Mouse (Mus musculus) liver, embryonic 14.5 days (tissue): ENCODE data around the gene Slc34a2. TPM values are rescaled to one million over a fixed set of nuclear protein-coding genes. Genes with fewer than 3 reads are reported as not detected.

Experiments
- ATAC-seq: fragments of 200-750 bp; cut with Nextera tagmentation; 2 replicates; pipeline ENCODE4 v1.8.0; 2017; ENCODE audit warnings: moderate number of reproducible peaks, mild to moderate bottlenecking, moderate library complexity; ENCODE audit not compliant: insufficient read depth
- DNase-seq, 3 experiments: peaks; one replicate each; pipeline ENCODE4 v3.0.0-alpha.2; 2012 to 2013; ENCODE audit warnings: low read depth in 3 of 3, low spot score in 3 of 3
- H3K27ac ChIP-seq: fragments of 300-500 bp; sonication (generic); 2 replicates; pipeline ENCODE4 v1.5.1; 2014; ENCODE audit warnings: moderate library complexity, mild to moderate bottlenecking, control low read depth, inconsistent platforms
- H3K27me3 ChIP-seq: fragments of 300-500 bp; sonication (generic); 2 replicates; pipeline ENCODE4 v1.6.1; 2014; ENCODE audit warnings: mild to moderate bottlenecking, low read length, moderate library complexity; ENCODE audit not compliant: control insufficient read depth, insufficient read depth
- H3K36me3 ChIP-seq: fragments of 300-500 bp; sonication (generic); replicated peaks from 2 replicates; pipeline ENCODE4 v1.6.1; 2014; ENCODE audit warnings: low read depth; ENCODE audit not compliant: control insufficient read depth, insufficient read depth
- H3K4me1 ChIP-seq, 2 experiments: fragments of 200-500 bp in 1 of 2; fragments of 300-500 bp in 1 of 2; sonication (generic) in 1 of 2; replicated peaks; 2 replicates each; pipeline ENCODE4 v1.6.1; 2012 to 2014; ENCODE audit warnings: antibody characterized with exemption in 1 of 2, inconsistent platforms in 1 of 2, low read length in 1 of 2; ENCODE audit not compliant: control insufficient read depth in 2 of 2, insufficient read depth in 2 of 2
- H3K4me2 ChIP-seq: fragments of 300-500 bp; sonication (generic); 2 replicates; pipeline ENCODE4 v1.6.1; 2014; ENCODE audit warnings: low read depth, mild to moderate bottlenecking, control low read depth, moderate library complexity
- H3K4me3 ChIP-seq, 2 experiments: fragments of 200-500 bp in 1 of 2; fragments of 300-500 bp in 1 of 2; sonication (generic) in 1 of 2; 2 replicates each; pipeline ENCODE4 v1.5.1; 2012 to 2014; ENCODE audit warnings: low read depth in 2 of 2, low read length in 2 of 2, mild to moderate bottlenecking in 2 of 2, control low read depth in 1 of 2, inconsistent platforms in 1 of 2, moderate library complexity in 1 of 2; ENCODE audit not compliant: insufficient read depth in 1 of 2
- H3K9ac ChIP-seq: fragments of 300-500 bp; sonication (generic); replicated peaks from 2 replicates; pipeline ENCODE4 v1.6.1; 2014; ENCODE audit warnings: mild to moderate bottlenecking, control low read depth, moderate library complexity
- H3K9me3 ChIP-seq: fragments of 300-500 bp; sonication (generic); 2 replicates; pipeline ENCODE4 v1.6.1; 2016; ENCODE audit warnings: low read length, mixed read lengths; ENCODE audit not compliant: control insufficient read depth
- CTCF ChIP-seq: IDR thresholded peaks from 2 replicates; pipeline ENCODE4 v1.5.1; 2016; ENCODE audit warnings: antibody characterized with exemption, low read depth, control low read depth
- EP300 ChIP-seq: IDR thresholded peaks from 2 replicates; pipeline ENCODE4 v1.6.1; 2016; ENCODE audit warnings: antibody characterized with exemption, low read depth
- WGBS: fragments of 180-500 bp; shearing (Covaris S2); extraction: QIAGEN DNeasy Blood & Tissue Kit; methylation state at CpG from one replicate; pipeline ENCODE4 v1.1.7; 2014; ENCODE audit not compliant: insufficient replicate concordance; 5-methylcytosine and 5-hydroxymethylcytosine counted together
- polyA plus RNA-seq, 2 experiments: library from polyadenylated mRNA; depleted of rRNA in 1 of 2; stranded (reverse) in 1 of 2; unstranded in 1 of 2; fragments of >200 nt; fragmentation: Nextera tagmentation in 1 of 2; extraction: Ambion mirVana in 1 of 2; gene quantifications; 2 replicates each; pipeline versions ENCODE4 v1.2.1 to v1.2.3; 2012 to 2014

Slc34a2 gene
- polyA plus RNA-seq, 2 experiments: 0.02 TPM; not detected in 1

DNA sequence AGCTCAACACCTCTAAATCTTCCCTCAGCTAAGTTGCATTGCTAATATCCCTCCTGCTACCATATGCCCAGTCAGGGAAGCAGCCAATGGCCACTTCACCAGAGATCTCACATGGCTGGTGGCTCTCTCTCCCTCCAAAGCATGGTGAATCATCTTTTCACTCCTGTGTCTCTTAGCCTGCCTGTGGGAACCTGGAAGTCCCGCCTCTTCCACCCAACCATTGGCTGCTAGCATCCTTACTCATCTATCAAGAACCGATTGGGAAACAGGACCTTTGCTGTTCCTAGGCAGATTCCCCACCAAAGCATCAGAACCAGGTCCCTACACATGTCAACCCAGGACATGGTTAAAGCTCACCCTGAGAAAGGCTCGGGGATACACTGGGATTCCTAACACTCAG, 53.5 kb downstream of the Slc34a2 start:
- DNase-seq (no peak), ATAC-seq (no peak)
- Histone ChIP-seq H3K4me2 (no peak overlapping the region), H3K9me3 (no peaks in the 10 kb centered on the region), H3K4me1 (no peaks in the 10 kb centered on the region), H3K9ac (no peak overlapping the region), H3K4me3 (no peak overlapping the region), H3K36me3 (no peaks in the 10 kb centered on the region), H3K27me3 (no peaks in the 10 kb centered on the region), H3K27ac (no peak overlapping the region)
- 39% methylated on average over 3 of the region's 3 CpGs for WGBS
- TF ChIP-seq EP300 (no peak), CTCF (no peak)

DNA sequence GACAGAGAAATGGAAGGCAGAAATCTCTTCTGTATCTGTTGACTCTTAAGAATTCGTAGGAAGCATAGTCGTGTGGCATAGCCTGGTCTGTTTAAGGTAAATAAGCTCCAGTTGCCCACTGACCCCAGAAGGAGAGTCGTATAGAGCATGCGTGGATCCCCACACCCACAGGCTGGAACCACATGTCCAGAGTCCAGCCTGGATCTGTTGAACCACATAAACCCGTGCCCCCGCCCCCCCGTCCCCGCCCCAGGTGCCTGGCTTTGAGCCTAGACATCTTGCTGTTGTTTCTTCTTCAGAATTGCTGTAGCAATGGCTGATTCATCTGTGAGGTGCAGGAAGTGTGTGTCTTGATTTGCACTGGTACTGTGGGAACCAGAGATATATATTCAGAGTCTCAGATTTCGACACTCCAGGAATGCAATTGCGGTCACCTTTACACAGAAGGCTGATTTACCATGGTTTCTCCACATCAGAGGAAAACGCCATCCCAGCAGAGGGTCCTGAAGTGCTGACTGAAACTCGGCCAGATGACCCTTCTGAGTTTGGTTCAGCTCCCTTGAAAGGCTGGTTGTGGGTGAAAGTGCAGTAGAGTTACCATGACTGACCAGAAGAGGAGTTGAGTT, 64.1 kb downstream of the Slc34a2 start:
- no peaks in the 10 kb centered on the region for H3K36me3 ChIP-seq
- no peak overlapping the region for H3K4me2 ChIP-seq
- no peak for DNase-seq
- H3K27me3 ChIP-seq: no peaks in the 10 kb centered on the region
- no peak for ATAC-seq
- no peaks in the 10 kb centered on the region for H3K9me3 ChIP-seq
- 62% methylated on average over 12 of the region's 12 CpGs for WGBS
- no peak overlapping the region for H3K27ac ChIP-seq
- TF ChIP-seq CTCF: no peak
- TF ChIP-seq EP300: no peak
- H3K4me3 ChIP-seq: no peak overlapping the region
- no peaks in the 10 kb centered on the region for H3K4me1 ChIP-seq
- H3K9ac ChIP-seq: no peak overlapping the region

DNA sequence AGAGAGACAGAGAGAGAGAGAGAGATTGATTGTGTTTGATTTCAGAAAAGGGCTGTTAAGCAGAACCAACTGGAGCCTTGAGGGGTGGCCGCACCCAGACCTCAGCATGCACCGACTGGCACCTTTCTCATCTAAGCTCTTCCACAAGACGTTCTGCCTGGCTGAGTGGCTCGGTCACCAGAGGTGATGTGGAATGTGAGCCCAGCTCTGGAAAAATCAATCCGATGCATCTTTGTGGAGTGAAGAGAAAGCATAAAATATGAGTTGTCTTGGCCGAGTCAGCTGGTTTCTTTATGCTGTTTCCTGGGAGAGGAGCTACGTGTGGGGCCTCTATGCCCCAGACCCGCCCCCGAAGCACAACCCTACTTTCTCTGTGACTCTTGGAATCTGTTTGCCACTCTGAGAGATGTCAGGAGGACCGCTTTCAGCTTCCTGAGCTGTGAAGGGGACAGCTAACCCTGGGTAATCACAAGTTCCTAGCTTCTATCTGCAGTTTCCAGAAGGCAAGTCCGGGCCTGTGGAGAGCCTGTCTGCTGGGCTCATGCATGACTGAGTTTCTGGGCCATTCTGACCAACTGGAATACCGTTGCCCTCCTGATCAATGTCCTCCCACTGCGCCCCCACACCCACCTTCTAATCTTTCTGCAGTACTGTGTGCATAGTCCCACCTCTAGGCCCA, 66.4 kb downstream of the Slc34a2 start:
- Histone ChIP-seq H3K4me2 (no peak overlapping the region), H3K36me3 (no peaks in the 10 kb centered on the region), H3K27ac (no peak overlapping the region), H3K9ac (no peak overlapping the region), H3K27me3 (no peaks in the 10 kb centered on the region), H3K4me1 (no peaks in the 10 kb centered on the region), H3K4me3 (no peak overlapping the region), H3K9me3 (no peaks in the 10 kb centered on the region)
- ATAC-seq: no peak
- WGBS: 63% methylated on average over 13 of the region's 13 CpGs
- TF ChIP-seq CTCF (no peak), EP300 (no peak)
- DNase-seq: no peak

DNA sequence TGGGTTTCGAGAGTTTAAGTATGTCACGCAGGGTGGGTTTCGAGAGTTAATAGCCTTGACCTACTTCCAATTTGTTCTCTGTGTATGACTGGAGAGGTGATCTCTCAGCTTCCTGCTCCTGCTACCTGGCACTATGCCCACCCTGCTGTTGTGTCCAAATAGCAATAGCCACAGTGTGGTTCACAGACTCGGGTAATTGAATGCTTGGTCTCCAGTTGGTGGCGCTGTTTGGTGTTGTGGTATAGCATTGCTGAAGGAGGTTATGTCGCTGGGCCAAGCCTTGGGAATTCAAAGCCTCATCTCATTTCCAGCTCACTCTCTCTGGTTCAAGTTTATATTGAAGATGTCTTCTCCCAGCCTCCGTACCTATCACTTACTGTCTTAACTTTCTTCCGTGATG, 67.8 kb downstream of the Slc34a2 start:
- no peak for TF ChIP-seq EP300
- no peak overlapping the region for H3K27ac ChIP-seq
- no peaks in the 10 kb centered on the region for H3K9me3 ChIP-seq
- 64% methylated on average over 8 of the region's 8 CpGs for WGBS
- H3K4me2 ChIP-seq: no peak overlapping the region
- ATAC-seq (no peak), DNase-seq (no peak)
- H3K9ac ChIP-seq: no peak overlapping the region
- no peak overlapping the region for H3K4me3 ChIP-seq
- no peaks in the 10 kb centered on the region for H3K36me3 ChIP-seq
- no peaks in the 10 kb centered on the region for H3K4me1 ChIP-seq
- H3K27me3 ChIP-seq: no peaks in the 10 kb centered on the region

DNA sequence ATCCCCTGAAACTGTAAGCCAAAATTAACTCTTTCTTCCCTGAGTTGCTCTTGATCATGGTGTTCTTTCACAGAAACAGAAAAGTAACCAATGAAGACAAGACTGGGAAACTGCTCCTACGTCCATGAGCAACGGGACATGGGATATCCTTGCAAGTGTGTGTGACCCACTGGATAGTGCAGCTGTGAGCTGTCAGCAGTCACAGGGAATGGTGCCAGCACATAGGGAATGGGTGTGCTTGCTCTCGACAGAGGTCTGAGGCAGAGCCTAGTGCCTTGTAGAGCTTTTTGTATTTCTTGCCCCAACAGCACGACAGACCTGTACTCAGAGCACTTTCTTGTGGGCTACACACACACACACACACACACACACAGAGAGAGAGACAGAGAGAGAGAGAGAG, 68.2 kb downstream of the Slc34a2 start:
- Histone ChIP-seq H3K36me3 (no peaks in the 10 kb centered on the region), H3K4me2 (no peak overlapping the region), H3K27ac (no peak overlapping the region), H3K4me1 (no peaks in the 10 kb centered on the region), H3K4me3 (no peak overlapping the region), H3K27me3 (no peaks in the 10 kb centered on the region), H3K9me3 (no peaks in the 10 kb centered on the region), H3K9ac (no peak overlapping the region)
- TF ChIP-seq EP300 (no peak), CTCF (no peak)
- WGBS: 55% methylated on average over 4 of the region's 4 CpGs
- ATAC-seq (no peak), DNase-seq (no peak)
